Mouse (Mus musculus) layer of hippocampus, adult 9-11 months (tissue): ENCODE results near the gene Omt2b.
"Not testable (repeated sequence)": the region's sequence is repeated elsewhere in the genome, so short reads cannot be mapped to it uniquely, and the experiment has no call there.

Experiments
- DNase-seq: peaks from one replicate; pipeline ENCODE4 v3.0.0; 2022

Omt2b gene

DNA sequence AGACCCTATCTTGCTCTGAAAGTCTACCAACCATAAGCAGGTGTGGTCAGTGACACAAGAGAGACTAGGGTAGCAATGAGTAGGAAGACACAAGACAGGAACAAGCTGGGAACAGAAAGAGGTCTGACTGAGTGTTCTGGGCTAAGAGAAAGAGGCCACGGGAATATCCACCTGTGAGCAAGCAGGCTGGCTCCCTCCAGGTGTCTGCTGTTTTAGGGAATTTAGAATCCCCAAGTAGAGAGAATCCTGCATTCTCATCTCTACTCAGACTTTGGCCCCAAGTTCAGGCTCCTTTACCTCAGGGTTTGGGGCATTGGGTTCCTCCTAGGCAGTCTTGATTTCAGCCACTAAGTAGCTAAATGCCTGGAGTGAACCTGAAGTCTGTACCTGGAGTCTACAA, at the start of gene Omt2b:
Omt2b (plus strand) TSS at position 301 of the 400 bp plus-strand sequence.
- not testable (repeated sequence) for DNase-seq

GRCm38 (mm10) chr9:78282002-78282711, 45.2 kb upstream of the Omt2b start:
- DNase-seq: not testable (repeated sequence)

GRCm38 (mm10) chr9:78289063-78289462, 38.3 kb upstream of the Omt2b start:
- not testable (repeated sequence) for DNase-seq

- DNase-seq: not testable (repeated sequence)
Measured at GRCm38 (mm10) chr9:78289723-78290122, 37.7 kb upstream of the Omt2b start, which contains the start of gene Gm10639. Gene Gm10639 (plus strand): TSS chr9:78289923.

DNA sequence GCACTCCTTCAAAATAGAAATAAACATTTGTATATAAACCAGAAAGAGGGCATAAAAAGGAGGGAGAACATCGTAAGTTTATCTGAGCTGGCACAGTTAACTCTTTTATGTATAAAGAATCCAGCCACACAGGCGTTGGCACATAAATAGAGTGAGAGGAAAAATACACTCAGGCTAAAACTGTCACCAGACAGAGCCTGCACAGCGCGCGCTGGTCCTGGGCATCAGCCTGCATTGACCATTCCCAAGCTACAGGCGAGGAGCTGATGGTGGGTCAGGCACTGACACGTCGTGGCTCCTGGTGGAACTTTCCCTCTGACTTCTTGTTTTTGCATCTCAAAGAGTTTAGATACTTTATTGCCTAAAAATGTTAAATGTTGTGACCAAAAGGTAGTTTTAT, 34.9 kb upstream of the Omt2b start:
- DNase-seq: not testable (repeated sequence)

- DNase-seq: not testable (repeated sequence)
Measured at GRCm38 (mm10) chr9:78293683-78294082, 33.7 kb upstream of the Omt2b start.

- DNase-seq: not testable (repeated sequence)
Measured at GRCm38 (mm10) chr9:78294781-78295180, 32.6 kb upstream of the Omt2b start.

DNA sequence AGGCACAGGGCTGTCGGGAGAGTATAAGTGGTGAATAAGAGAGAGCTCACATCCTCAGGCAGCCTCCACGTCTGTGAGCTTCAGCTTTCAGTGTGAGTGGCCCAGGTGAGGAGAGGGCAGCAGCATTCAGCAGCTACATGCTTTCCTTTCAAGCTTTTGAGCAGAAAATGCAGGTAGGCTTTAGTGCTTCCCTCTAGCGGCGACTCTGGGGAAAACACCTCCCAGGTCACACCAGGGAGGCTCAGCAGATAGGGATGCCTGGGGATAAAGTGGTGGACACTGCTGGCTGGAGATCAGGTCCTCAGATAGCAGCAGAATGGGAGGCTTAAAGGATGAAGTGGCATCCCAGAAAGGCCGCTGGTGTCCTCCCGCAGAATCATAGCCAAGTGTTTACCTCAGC, 31.3 kb upstream of the Omt2b start:
- not testable (repeated sequence) for DNase-seq

DNA sequence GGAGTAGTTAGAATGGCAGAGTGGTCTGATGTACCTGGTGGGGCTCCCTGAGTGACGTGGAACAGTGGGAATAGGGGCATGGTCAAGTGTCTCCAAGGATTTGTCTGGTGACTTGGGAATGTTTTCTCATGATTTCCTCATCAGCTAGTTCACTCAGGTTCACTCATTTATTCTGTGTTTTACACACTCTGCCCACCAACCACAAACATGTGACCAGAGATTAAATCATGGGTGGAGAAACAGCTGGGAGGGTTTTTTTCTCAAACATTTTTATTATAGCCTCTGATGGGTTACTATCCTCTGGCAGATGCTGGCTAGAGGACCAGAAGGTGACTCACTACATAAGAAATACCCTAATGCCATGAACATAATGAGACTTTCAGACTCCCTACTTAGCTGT, 29.2 kb upstream of the Omt2b start:
- no peak for DNase-seq

DNA sequence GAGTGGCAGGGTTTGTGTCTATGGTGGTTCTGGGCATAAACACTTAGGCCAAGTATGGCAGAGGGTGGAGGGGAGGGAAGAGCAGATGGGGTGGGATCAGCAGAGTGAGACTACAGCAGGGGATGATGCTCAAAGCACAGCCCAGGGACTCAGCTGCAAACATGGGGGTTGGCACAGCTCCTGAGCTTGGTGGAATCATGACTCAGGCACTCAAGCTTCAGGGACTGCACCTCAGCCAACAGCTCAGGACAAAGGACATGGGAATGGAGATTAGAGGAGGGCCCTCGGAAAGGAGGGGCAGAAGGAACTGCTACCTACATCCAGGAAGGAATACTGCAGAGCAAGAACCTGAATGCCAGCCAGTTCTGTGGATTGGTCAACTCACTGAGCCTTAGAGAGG, 28.2 kb upstream of the Omt2b start:
- not testable (repeated sequence) for DNase-seq

- not testable (repeated sequence) for DNase-seq
Measured at GRCm38 (mm10) chr9:78308122-78308521, 19.3 kb upstream of the Omt2b start.

DNA sequence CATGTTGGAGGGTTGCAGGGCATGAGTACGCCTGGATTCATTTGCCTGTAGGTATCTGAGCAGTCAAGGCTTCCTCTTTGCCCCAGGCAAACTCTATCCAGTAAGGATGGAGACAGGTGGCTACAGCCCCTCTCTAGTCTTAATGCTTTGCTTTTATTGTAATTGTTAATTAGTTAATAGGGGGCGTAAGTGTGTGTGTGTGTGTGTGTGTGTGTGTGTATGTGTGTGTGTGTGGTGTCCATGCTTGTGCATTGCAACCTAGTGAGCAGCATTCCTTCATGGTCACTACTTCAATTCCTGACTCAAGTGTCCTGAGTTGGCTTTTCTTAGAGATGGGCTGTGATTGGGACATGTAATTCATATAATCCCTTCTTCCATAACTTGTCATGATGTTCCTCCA, 12.7 kb upstream of the Omt2b start, which contains the start of gene Omt2a:
Omt2a (minus strand) TSS at position 101 of the 400 bp plus-strand sequence.
- DNase-seq: no peak

- DNase-seq: no peak
Measured at GRCm38 (mm10) chr9:78319499-78319898, 7.9 kb upstream of the Omt2b start.

DNA sequence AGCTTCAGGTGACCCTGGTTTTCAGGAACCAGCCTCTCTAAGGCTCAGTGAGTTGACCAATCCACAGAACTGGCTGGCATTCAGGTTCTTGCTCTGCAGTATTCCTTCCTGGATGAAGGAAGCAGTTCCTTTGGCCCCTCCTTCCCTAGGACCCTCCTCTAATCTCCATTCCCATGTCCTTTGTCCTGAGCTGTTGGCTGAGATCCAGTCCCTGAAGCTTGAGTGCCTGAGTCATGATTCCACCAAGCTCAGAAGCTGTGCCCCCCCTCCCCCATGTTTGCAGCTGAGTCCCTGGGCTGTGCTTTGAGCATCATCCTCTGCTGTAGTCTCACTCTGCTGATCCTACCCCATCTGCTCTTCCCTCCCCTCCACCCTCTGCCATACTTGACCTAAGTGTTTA, 9.7 kb downstream of the Omt2b start:
- DNase-seq: not testable (repeated sequence)

DNA sequence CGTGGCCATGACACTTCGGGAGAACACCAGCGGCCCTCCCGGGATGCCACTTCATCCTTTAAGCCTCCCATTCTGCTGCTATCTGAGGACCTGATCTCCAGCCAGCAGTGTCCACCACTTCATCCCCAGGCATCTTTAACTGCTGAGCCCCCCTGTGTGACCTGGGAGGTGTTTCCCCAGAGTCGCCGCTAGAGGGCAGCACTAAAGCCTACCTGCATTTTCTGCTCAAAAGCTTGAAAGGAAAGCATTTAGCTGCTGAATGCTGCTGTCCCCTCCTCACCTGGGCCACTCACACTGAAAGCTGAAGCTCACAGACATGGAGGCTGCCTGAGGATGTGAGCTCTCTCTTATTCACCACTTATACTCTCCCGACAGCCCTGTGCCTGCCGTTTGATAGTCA, 12.9 kb downstream of the Omt2b start:
- not testable (repeated sequence) for DNase-seq

- not testable (repeated sequence) for DNase-seq
Measured at GRCm38 (mm10) chr9:78342494-78342893, 15.1 kb downstream of the Omt2b start.

DNA sequence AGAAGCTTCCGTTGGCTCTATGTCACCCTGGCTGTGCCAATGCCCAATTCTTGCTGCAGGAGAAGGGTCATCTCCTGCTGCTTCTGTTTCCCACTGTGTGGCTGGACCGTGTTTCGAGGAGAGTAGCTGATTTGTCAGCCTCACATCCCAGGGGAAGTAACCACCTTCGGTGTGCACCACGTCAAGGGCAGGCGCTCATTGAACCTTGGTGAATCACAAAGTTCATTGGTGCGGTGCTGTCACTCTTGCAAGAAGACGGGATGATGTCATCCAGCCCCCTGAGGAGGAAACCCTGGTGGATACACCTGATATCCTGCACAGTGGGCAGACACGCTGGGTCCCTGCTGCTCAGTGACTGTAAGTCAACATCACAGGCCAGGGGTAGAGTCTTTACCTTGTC, 15.7 kb downstream of the Omt2b start:
- DNase-seq: not testable (repeated sequence)

- not testable (repeated sequence) for DNase-seq
Measured at GRCm38 (mm10) chr9:78345235-78345634, 17.8 kb downstream of the Omt2b start.

- DNase-seq: no peak
Measured at GRCm38 (mm10) chr9:78347004-78347403, 19.6 kb downstream of the Omt2b start.

GRCm38 (mm10) chr9:78348206-78349004, 21.0 kb downstream of the Omt2b start:
- DNase-seq: not testable (repeated sequence)

GRCm38 (mm10) chr9:78349141-78349540, 21.8 kb downstream of the Omt2b start:
- not testable (repeated sequence) for DNase-seq

GRCm38 (mm10) chr9:78350007-78350406, 22.6 kb downstream of the Omt2b start:
- not testable (repeated sequence) for DNase-seq

- no peak for DNase-seq
Measured at GRCm38 (mm10) chr9:78351504-78352220, 24.3 kb downstream of the Omt2b start.
